In the genomic region with DNA sequence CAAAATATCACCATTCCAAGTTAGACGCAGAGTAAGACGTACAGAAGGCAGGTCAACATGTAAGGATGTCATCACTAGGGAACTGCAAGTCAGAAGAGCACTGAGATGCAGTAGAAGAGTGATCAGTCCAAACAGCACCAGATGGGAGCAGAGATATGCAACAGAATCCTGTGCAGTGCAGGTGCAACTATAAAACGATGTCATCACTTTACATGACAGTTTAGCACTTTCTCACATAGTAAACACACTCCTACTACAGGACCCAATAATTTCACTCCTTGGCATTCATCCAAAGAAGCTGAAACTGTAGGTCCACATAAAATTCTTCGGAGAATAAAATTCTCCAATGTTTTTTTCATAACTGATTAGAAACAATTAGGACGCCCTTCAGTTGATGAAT, we compare ENCODE assay signal across 28 mouse cellular contexts.
DNase-seq lines count a peak whose midpoint lies in the region; ATAC-seq lines count a peak whose summit lies in the region.
"Had no signal": no experiment of that assay in that cellular context is flagged by ENCODE, and none has a peak within 500 bp of the region (broad histone marks: within the 10 kb centered on the region; RNA-seq: fewer than 3 reads in every experiment).

No protein-coding gene starts in this region.

- peak; percentile 26; the same call in 1 of the 2 replicates for ATAC-seq in cerebellum, adult (ENCODE audit: insufficient number of reproducible peaks, low FRiP score, low TSS enrichment)
- ATAC-seq in limb, embryonic 12.5 days (ENCODE audit: insufficient number of reproducible peaks, insufficient read depth, low FRiP score, low TSS enrichment, low read depth), result peak; percentile 71; the same call in 1 of the 2 replicates
- ATAC-seq: activated CD4-positive, CD25-positive, alpha-beta regulatory T cell, adult 4 months; CD4-positive, CD25-positive, alpha-beta regulatory T cell, adult 4 months; forebrain, embryonic 14.5 days; forebrain, embryonic 16.5 days; Patski had no signal

- WGBS in limb, embryonic 12.5 days, result 77% methylated on average over 5 of the region's 5 CpGs
- WGBS in limb, embryonic 10.5 days, result 93% methylated on average over 5 of the region's 5 CpGs

- no peak for DNase-seq in cerebellum, postnatal 36 days
- no peak for DNase-seq in limb, embryonic 10.5 days (ENCODE audit: low spot score)
- peak; percentile 88 for DNase-seq in retina, postnatal 1 day
- no peak for DNase-seq in retina, embryonic 14.5 days (ENCODE audit: low spot score)
- DNase-seq in adrenal gland, postnatal 10 days, result no peak
- DNase-seq: adrenal gland, adult 8-10 months; adrenal gland, postnatal 25 days; B cell, adult 2 months; cerebellum, adult 11-12 months; cerebellum, adult 2 months; cerebellum, adult 9-10 months; cerebellum, postnatal 10 days; cerebellum, postnatal 25 days; embryo, embryonic 11 days had no signal

- H3K4me1 ChIP-seq in limb, embryonic 12.5 days (replicated peaks), result no peaks in the 10 kb centered on the region; the same call in 1 of the 2 replicates
- H3K4me1 ChIP-seq in limb, embryonic 10.5 days, result no peaks in the 10 kb centered on the region
- H3K4me1 ChIP-seq: embryonic facial prominence, embryonic 13.5 days; embryonic facial prominence, embryonic 15.5 days; forebrain, embryonic 10.5 days; forebrain, embryonic 12.5 days had no signal

- H3K9ac ChIP-seq in limb, embryonic 12.5 days (replicated peaks), result no peak overlapping the region
- H3K9ac ChIP-seq: embryonic facial prominence, embryonic 13.5 days; embryonic facial prominence, embryonic 15.5 days; forebrain, embryonic 12.5 days had no signal

- peaks cover 8% of the 10 kb centered on the region for H3K9me3 ChIP-seq in limb, embryonic 12.5 days
- H3K9me3 ChIP-seq in limb, embryonic 10.5 days (replicated peaks), result 0 out of 2 replicates have a peak, but pooled peaks cover 2% of the 10 kb centered on the region
- H3K9me3 ChIP-seq: embryonic facial prominence, embryonic 15.5 days; forebrain, embryonic 12.5 days; G1E had no signal

- H3K36me3 ChIP-seq in limb, embryonic 12.5 days, result no peaks in the 10 kb centered on the region
- no peaks in the 10 kb centered on the region for H3K36me3 ChIP-seq in limb, embryonic 10.5 days
- H3K36me3 ChIP-seq: embryonic facial prominence, embryonic 13.5 days; embryonic facial prominence, embryonic 15.5 days; forebrain, embryonic 10.5 days; forebrain, embryonic 12.5 days; G1E had no signal

- no peak overlapping the region for H3K4me3 ChIP-seq in limb, embryonic 12.5 days (replicated peaks)
- no peak overlapping the region for H3K4me3 ChIP-seq in limb, embryonic 10.5 days
- H3K4me3 ChIP-seq: embryonic facial prominence, embryonic 13.5 days; embryonic facial prominence, embryonic 15.5 days; erythroblast, embryonic 14.5 days; forebrain, embryonic 10.5 days; forebrain, embryonic 12.5 days had no signal

- H3K27me3 ChIP-seq in limb, embryonic 12.5 days, result no peaks in the 10 kb centered on the region
- no peaks in the 10 kb centered on the region for H3K27me3 ChIP-seq in limb, embryonic 10.5 days (ENCODE audit: low read depth, poor library complexity, severe bottlenecking)
- H3K27me3 ChIP-seq: CH12.LX; embryonic facial prominence, embryonic 13.5 days; embryonic facial prominence, embryonic 15.5 days; forebrain, embryonic 12.5 days had no signal

- H3K4me2 ChIP-seq in limb, embryonic 12.5 days, result no peak overlapping the region
- H3K4me2 ChIP-seq: embryonic facial prominence, embryonic 13.5 days; embryonic facial prominence, embryonic 15.5 days; forebrain, embryonic 12.5 days had no signal

- no peak overlapping the region for H3K27ac ChIP-seq in limb, embryonic 12.5 days
- no peak overlapping the region for H3K27ac ChIP-seq in limb, embryonic 10.5 days
- H3K27ac ChIP-seq: embryonic facial prominence, embryonic 13.5 days; embryonic facial prominence, embryonic 15.5 days; forebrain, embryonic 10.5 days; forebrain, embryonic 12.5 days had no signal
